8 mouse cellular contexts compared by ENCODE assay signal in genomic region chr17:32386659-32387432, GRCm38 (mm10). TPM values are rescaled to one million over a fixed set of nuclear protein-coding genes. Genes with fewer than 3 reads are reported as not detected.
DNase-seq lines count a peak whose midpoint lies in the region; ATAC-seq and TF ChIP-seq lines count a peak whose summit lies in the region.

No protein-coding gene starts in this region.

- peaks cover 3% of the 10 kb centered on the region; the same call in 1 of the 2 replicates for H3K36me3 ChIP-seq in kidney, embryonic 16.5 days (ENCODE audit: insufficient read depth, low read length)
- H3K36me3 ChIP-seq in kidney, adult 2 months (ENCODE audit: control insufficient read depth, insufficient read depth, low read length): no peaks in the 10 kb centered on the region

- peaks cover 11% of the 10 kb centered on the region for H3K27me3 ChIP-seq in kidney, embryonic 16.5 days (ENCODE audit: insufficient read depth, low read length)
- H3K27me3 ChIP-seq in kidney, adult 2 months (replicated peaks; ENCODE audit: control insufficient read depth, insufficient read depth, low read length): no peaks in the 10 kb centered on the region

- peak; percentile 40 to 84 for DNase-seq in adrenal gland, adult (ENCODE audit: inconsistent age in 2 of 2, low spot score in 1 of 2)
- DNase-seq in adrenal gland, adult 18-20 months (ENCODE audit: low spot score in 2 of 2): no peak
- DNase-seq in kidney, adult 11 months: peak; percentile 47
- DNase-seq in MEL-GATA-1-ER (ENCODE audit: extremely low read depth, low read depth): peak; percentile 43
- DNase-seq in kidney, adult 2 months: peak; percentile 59
- DNase-seq in thymus, postnatal 4 days: peak; percentile 72

- H3K9me3 ChIP-seq in kidney, embryonic 16.5 days (ENCODE audit: low read length): no peaks in the 10 kb centered on the region

- no peak overlapping the region for H3K9ac ChIP-seq in kidney, embryonic 16.5 days (replicated peaks; ENCODE audit: low read length)

- peaks cover 9% of the 10 kb centered on the region for H3K4me1 ChIP-seq in kidney, embryonic 16.5 days (ENCODE audit: insufficient read depth, low read length)
- H3K4me1 ChIP-seq in kidney, adult 2 months (ENCODE audit: control insufficient read depth, insufficient read depth, low read length): no peaks in the 10 kb centered on the region; the same call in 1 of the 2 replicates

- no peak overlapping the region for H3K4me2 ChIP-seq in kidney, embryonic 16.5 days (replicated peaks; ENCODE audit: low read depth, low read length)

- no peak overlapping the region for H3K27ac ChIP-seq in kidney, embryonic 16.5 days (ENCODE audit: low read length)
- no peak overlapping the region for H3K27ac ChIP-seq in kidney, adult 2 months (ENCODE audit: insufficient read depth, low read depth, low read length)

- TF ChIP-seq POLR2A in kidney, adult 2 months (IDR thresholded peaks at IDR 0.05; ENCODE audit: low read depth, low read length): no peak

- peak; percentile 70 for TF ChIP-seq CTCF in kidney, adult 2 months (conservative IDR thresholded peaks at IDR 0.05; ENCODE audit: insufficient read depth, insufficient read length, low read depth, low read length)

- 67% methylated on average over 9 of the region's 9 CpGs for WGBS in kidney, embryonic 16.5 days
- 57% methylated on average over 9 of the region's 9 CpGs for WGBS in kidney, adult 2 months

- no peak overlapping the region for H3K4me3 ChIP-seq in kidney, embryonic 16.5 days (ENCODE audit: low read length)
- no peak overlapping the region for H3K4me3 ChIP-seq in kidney, adult 2 months (ENCODE audit: insufficient read depth, low read depth, low read length)

- no peak for ATAC-seq in kidney, embryonic 16.5 days (ENCODE audit: low FRiP score, low TSS enrichment)
- ATAC-seq in megakaryocyte progenitor cell, adult 5-6 weeks (replicated peaks; ENCODE audit: poor library complexity): peak; percentile 56

RNA-seq across cellular contexts. Expression of gene Wiz, which starts 2.4 kb away (rescaled TPM):
- total RNA-seq in adrenal gland, adult 18-20 months (2021): 10 to 100 TPM; 42.5 to 49.1 TPM
- 22.0 and 23.8 TPM in 2 replicates for polyA plus RNA-seq in kidney, embryonic 16.5 days (2015; fragmentation: Nextera tagmentation; extraction: Ambion mirVana)
- 30.9 and 34.6 TPM in 2 replicates for polyA plus RNA-seq in kidney, adult 2 months (2012; rRNA removed)
- 31.1 and 35.7 TPM in 2 replicates for total RNA-seq in megakaryocyte progenitor cell, adult 5-6 weeks (2015)
- total RNA-seq in megakaryocyte progenitor cell, adult 5-6 weeks (2017): 4.0 and 5.1 TPM in 2 replicates

RNA-seq across cellular contexts. Expression of gene Rasal3, which starts 16.5 kb away (rescaled TPM):
- total RNA-seq in adrenal gland, adult 18-20 months (2021): 1 to 10 TPM; 2.0 to 3.0 TPM
- polyA plus RNA-seq in kidney, embryonic 16.5 days (2015; fragmentation: Nextera tagmentation; extraction: Ambion mirVana): 0.63 and 0.97 TPM in 2 replicates
- 1.2 and 8.7 TPM in 2 replicates for polyA plus RNA-seq in kidney, adult 2 months (2012; rRNA removed)
- total RNA-seq in megakaryocyte progenitor cell, adult 5-6 weeks (2015): 48.0 and 53.2 TPM in 2 replicates
- 21.5 and 26.3 TPM in 2 replicates for total RNA-seq in megakaryocyte progenitor cell, adult 5-6 weeks (2017)

RNA-seq across cellular contexts. Expression of gene Akap8l, which starts 36.4 kb away (rescaled TPM):
- total RNA-seq in adrenal gland, adult 18-20 months (2021): 100 to 1,000 TPM in 1 of 2 experiments, 10 to 100 TPM in 1; 98.4 to 128 TPM
- polyA plus RNA-seq in kidney, embryonic 16.5 days (2015; fragmentation: Nextera tagmentation; extraction: Ambion mirVana): 124 and 130 TPM in 2 replicates
- polyA plus RNA-seq in kidney, adult 2 months (2012; rRNA removed): 71.5 and 96.4 TPM in 2 replicates
- total RNA-seq in megakaryocyte progenitor cell, adult 5-6 weeks (2015): 50.1 and 53.2 TPM in 2 replicates
- total RNA-seq in megakaryocyte progenitor cell, adult 5-6 weeks (2017): 55.8 and 59.4 TPM in 2 replicates

RNA-seq across cellular contexts. Expression of gene Pglyrp2, which starts 37.1 kb away (rescaled TPM):
- under 1 TPM; 0.17 to 0.54 TPM for total RNA-seq in adrenal gland, adult 18-20 months (2021)
- polyA plus RNA-seq in kidney, embryonic 16.5 days (2015; fragmentation: Nextera tagmentation; extraction: Ambion mirVana): 0.12 TPM in 1 of 2 replicates, not detected in the other
- 0.64 and 3.5 TPM in 2 replicates for polyA plus RNA-seq in kidney, adult 2 months (2012; rRNA removed)
- 0.59 and 2.5 TPM in 2 replicates for total RNA-seq in megakaryocyte progenitor cell, adult 5-6 weeks (2015)
- total RNA-seq in megakaryocyte progenitor cell, adult 5-6 weeks (2017): 0.75 and 2.2 TPM in 2 replicates

Comparison
In these comparisons a context has a peak if more than half of its experiments do, and no peak if none do; other contexts are left out.
1. DNase-seq: peak in adrenal gland, adult (2 of 2), kidney, adult 11 months (single experiment), MEL-GATA-1-ER (single experiment), kidney, adult 2 months (single experiment) and thymus, postnatal 4 days (single experiment); none in adrenal gland, adult 18-20 months (0 of 2).
2. RNA of gene Rasal3, which starts 16.5 kb away (total RNA-seq): 21.5 to 53.2 TPM in megakaryocyte progenitor cell, adult 5-6 weeks; 2.0 to 3.0 TPM in adrenal gland, adult 18-20 months; every median in the first group is over 4 times any median in the second.